Mouse (Mus musculus): ENCODE data around the gene Ncoa5. TPM values are rescaled to one million over a fixed set of nuclear protein-coding genes. Genes with fewer than 3 reads are reported as not detected.

Ncoa5 gene
- 81.2 and 85.2 TPM in 2 replicates for polyA plus RNA-seq (2014; fragmentation: Nextera tagmentation; extraction: Ambion mirVana)

- Histone ChIP-seq H3K27ac (replicated peaks; ENCODE audit: low read depth, low read length) (peak within 1 kb of the TSS; percentile 56), H3K9ac (ENCODE audit: low read length) (peak within 1 kb of the TSS; percentile 98), H3K9me3 (ENCODE audit: control insufficient read depth, low read length) (no peaks in the 10 kb centered on the region), H3K4me3 (ENCODE audit: low read depth, low read length) (peak within 1 kb of the TSS; percentile 91), H3K36me3 (ENCODE audit: control insufficient read depth, insufficient read depth, low read length) (no peaks in the 10 kb centered on the region), H3K4me2 (ENCODE audit: low read depth, severe bottlenecking) (peak within 1 kb of the TSS; percentile 77), H3K27me3 (ENCODE audit: control insufficient read depth, insufficient read depth, low read length) (no peaks in the 10 kb centered on the region), H3K4me1 (ENCODE audit: control insufficient read depth, insufficient read depth, low read length) (peaks cover 12% of the 10 kb centered on the region)
- ATAC-seq (ENCODE audit: insufficient number of reproducible peaks, low FRiP score, low TSS enrichment, low read depth) (peak; percentile 98), DNase-seq (ENCODE audit: low spot score) (peak; percentile 99)
- WGBS, result under 1% methylated on average over 108 of the region's 111 CpGs
Observed at GRCm38 (mm10) chr2:165034131-165035057, at the start of gene Ncoa5. Gene Ncoa5, minus strand, starts transcription at chr2:165034867.

DNA sequence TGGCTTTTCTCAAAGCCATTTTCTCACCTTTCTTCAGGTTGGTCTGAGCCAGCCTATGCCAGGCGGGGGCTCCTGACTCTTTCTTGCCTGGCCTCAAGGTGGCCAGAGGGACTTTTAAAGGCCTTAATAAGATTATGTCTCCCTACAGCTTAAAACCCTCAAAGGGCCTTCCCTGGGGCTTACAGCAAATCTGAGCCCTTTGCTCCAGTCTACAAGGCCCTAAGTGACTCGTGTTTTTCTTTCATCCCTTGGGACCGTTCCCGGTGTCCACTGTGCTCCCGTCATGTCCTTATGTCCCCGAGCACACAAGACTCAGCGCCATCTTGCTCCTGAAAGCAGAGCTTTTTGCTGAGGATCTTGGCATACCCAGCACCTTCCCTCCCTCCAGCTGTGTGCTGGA lies 46.6 kb upstream of the Ncoa5 start:
- H3K4me3 ChIP-seq (ENCODE audit: low read depth, low read length), result no peak overlapping the region
- no peaks in the 10 kb centered on the region for H3K36me3 ChIP-seq (ENCODE audit: control insufficient read depth, insufficient read depth, low read length)
- no peak overlapping the region for H3K27ac ChIP-seq (replicated peaks; ENCODE audit: low read depth, low read length)
- no peaks in the 10 kb centered on the region for H3K9me3 ChIP-seq (ENCODE audit: control insufficient read depth, low read length)
- no peak overlapping the region for H3K9ac ChIP-seq (ENCODE audit: low read length)
- WGBS, result 25% methylated on average over 7 of the region's 7 CpGs
- H3K4me2 ChIP-seq (ENCODE audit: low read depth, severe bottlenecking), result no peak overlapping the region
- H3K27me3 ChIP-seq (ENCODE audit: control insufficient read depth, insufficient read depth, low read length), result peaks cover 50% of the 10 kb centered on the region
- peaks cover 5% of the 10 kb centered on the region for H3K4me1 ChIP-seq (ENCODE audit: control insufficient read depth, insufficient read depth, low read length)
- DNase-seq (ENCODE audit: low spot score) (no peak), ATAC-seq (ENCODE audit: insufficient number of reproducible peaks, low FRiP score, low TSS enrichment, low read depth) (no peak)

DNA sequence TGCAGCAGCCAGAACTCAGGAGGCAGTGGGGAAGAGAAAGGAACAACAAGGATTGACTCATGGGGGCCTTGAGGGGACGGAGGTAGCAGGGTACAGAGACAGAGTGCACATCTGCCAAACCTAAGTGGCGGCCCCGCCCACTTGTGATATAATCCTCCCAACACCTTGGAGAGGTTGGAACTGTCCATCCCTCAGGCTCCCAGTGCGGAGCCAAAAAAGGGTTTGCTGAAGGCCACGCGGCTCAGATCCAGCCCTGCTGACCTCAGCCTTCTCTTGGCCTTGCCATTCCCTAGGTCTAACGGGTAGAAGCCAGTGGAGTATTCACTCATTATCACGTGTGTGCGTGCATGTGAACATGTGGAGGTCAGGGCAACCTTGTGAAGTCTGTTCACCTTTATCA lies 46.0 kb upstream of the Ncoa5 start:
- Histone ChIP-seq H3K9ac (ENCODE audit: low read length) (no peak overlapping the region), H3K27ac (replicated peaks; ENCODE audit: low read depth, low read length) (no peak overlapping the region), H3K4me2 (ENCODE audit: low read depth, severe bottlenecking) (no peak overlapping the region), H3K9me3 (ENCODE audit: control insufficient read depth, low read length) (no peaks in the 10 kb centered on the region), H3K36me3 (ENCODE audit: control insufficient read depth, insufficient read depth, low read length) (no peaks in the 10 kb centered on the region), H3K4me1 (ENCODE audit: control insufficient read depth, insufficient read depth, low read length) (peaks cover 5% of the 10 kb centered on the region), H3K4me3 (ENCODE audit: low read depth, low read length) (no peak overlapping the region), H3K27me3 (ENCODE audit: control insufficient read depth, insufficient read depth, low read length) (peaks cover 55% of the 10 kb centered on the region)
- ATAC-seq (ENCODE audit: insufficient number of reproducible peaks, low FRiP score, low TSS enrichment, low read depth) (no peak), DNase-seq (ENCODE audit: low spot score) (no peak)
- 21% methylated on average over 9 of the region's 9 CpGs for WGBS

DNA sequence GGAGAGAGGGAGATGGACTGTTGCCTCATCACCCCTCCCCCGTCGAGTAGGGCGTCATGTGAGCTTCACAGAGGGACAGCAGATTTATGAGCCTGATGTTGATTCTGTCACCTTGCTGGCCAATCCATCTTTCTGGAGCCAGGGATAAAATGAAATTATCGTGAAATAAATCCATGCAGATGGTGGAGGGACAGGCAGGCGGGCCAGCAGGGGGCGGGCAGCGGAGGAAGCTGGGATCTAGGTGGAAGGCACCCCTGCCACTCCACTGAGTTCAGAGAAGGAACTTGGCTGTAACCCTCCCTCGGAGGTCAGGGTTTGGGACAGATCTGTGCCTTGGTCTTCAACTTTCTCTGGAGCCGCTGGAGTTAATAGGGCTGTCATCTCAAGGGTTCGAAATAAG lies 43.9 kb upstream of the Ncoa5 start:
- Histone ChIP-seq H3K4me2 (ENCODE audit: low read depth, severe bottlenecking) (no peak overlapping the region), H3K27me3 (ENCODE audit: control insufficient read depth, insufficient read depth, low read length) (peaks cover 63% of the 10 kb centered on the region), H3K9ac (ENCODE audit: low read length) (no peak overlapping the region), H3K36me3 (ENCODE audit: control insufficient read depth, insufficient read depth, low read length) (no peaks in the 10 kb centered on the region), H3K4me1 (ENCODE audit: control insufficient read depth, insufficient read depth, low read length) (peaks cover 5% of the 10 kb centered on the region), H3K27ac (replicated peaks; ENCODE audit: low read depth, low read length) (no peak overlapping the region), H3K4me3 (ENCODE audit: low read depth, low read length) (no peak overlapping the region), H3K9me3 (ENCODE audit: control insufficient read depth, low read length) (no peaks in the 10 kb centered on the region)
- DNase-seq (ENCODE audit: low spot score) (peak; percentile 50), ATAC-seq (ENCODE audit: insufficient number of reproducible peaks, low FRiP score, low TSS enrichment, low read depth) (no peak)
- WGBS, result 22% methylated on average over 10 of the region's 10 CpGs

DNA sequence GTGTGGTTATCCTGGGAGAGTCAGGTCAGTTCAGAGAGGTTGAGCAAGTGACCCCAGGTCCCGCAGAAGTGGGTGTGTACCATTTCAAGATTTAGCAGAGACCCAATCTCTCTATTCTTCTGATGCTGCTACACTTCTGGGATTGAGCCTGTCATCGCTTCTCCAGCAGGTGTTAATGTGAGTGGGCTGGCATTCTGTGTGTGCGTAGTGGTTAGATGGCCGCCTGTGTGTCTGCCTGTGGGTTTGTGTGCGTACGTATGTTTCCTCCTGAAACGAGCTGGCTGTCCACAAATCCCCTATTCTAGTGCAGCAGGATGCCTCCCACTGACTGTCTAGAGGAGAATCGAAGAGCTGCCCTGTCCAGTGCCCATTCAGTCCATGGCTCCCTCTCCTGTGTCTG lies 43.4 kb upstream of the Ncoa5 start:
- ATAC-seq (ENCODE audit: insufficient number of reproducible peaks, low FRiP score, low TSS enrichment, low read depth), result no peak
- Histone ChIP-seq H3K9ac (ENCODE audit: low read length) (no peak overlapping the region), H3K27me3 (ENCODE audit: control insufficient read depth, insufficient read depth, low read length) (peaks cover 66% of the 10 kb centered on the region), H3K36me3 (ENCODE audit: control insufficient read depth, insufficient read depth, low read length) (no peaks in the 10 kb centered on the region), H3K4me2 (ENCODE audit: low read depth, severe bottlenecking) (no peak overlapping the region), H3K27ac (replicated peaks; ENCODE audit: low read depth, low read length) (no peak overlapping the region), H3K9me3 (ENCODE audit: control insufficient read depth, low read length) (no peaks in the 10 kb centered on the region), H3K4me3 (ENCODE audit: low read depth, low read length) (no peak overlapping the region), H3K4me1 (ENCODE audit: control insufficient read depth, insufficient read depth, low read length) (peaks cover 5% of the 10 kb centered on the region)
- no peak for DNase-seq (ENCODE audit: low spot score)
- 69% methylated on average over 8 of the region's 8 CpGs for WGBS

DNA sequence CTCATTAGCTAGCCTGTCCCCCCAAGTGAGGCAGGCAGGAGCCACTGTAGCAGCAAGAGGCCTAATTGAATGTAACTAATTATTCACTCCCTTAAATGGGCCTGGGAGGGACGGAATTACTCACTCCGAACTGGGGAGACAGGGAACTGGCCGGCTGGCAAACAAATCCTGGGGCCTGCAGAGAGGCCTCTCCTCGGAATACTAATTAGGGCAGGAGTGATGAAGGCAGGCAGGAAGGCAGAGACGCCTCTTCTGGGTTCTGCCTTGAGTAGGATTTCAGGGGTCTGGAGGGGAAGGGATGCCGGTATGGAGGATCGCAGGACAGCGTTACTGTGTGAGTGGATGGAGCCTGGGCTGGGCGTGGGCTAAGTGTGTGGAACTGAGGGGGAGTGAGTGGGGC lies 42.4 kb upstream of the Ncoa5 start:
- WGBS, result 3% methylated on average over 9 of the region's 9 CpGs
- ATAC-seq (ENCODE audit: insufficient number of reproducible peaks, low FRiP score, low TSS enrichment, low read depth), result no peak
- Histone ChIP-seq H3K4me1 (ENCODE audit: control insufficient read depth, insufficient read depth, low read length) (peaks cover 5% of the 10 kb centered on the region), H3K9me3 (ENCODE audit: control insufficient read depth, low read length) (no peaks in the 10 kb centered on the region), H3K4me3 (ENCODE audit: low read depth, low read length) (no peak overlapping the region), H3K9ac (ENCODE audit: low read length) (no peak overlapping the region; the same call in 1 of the 2 replicates), H3K4me2 (ENCODE audit: low read depth, severe bottlenecking) (no peak overlapping the region), H3K27ac (replicated peaks; ENCODE audit: low read depth, low read length) (no peak overlapping the region), H3K27me3 (ENCODE audit: control insufficient read depth, insufficient read depth, low read length) (peaks cover 66% of the 10 kb centered on the region), H3K36me3 (ENCODE audit: control insufficient read depth, insufficient read depth, low read length) (no peaks in the 10 kb centered on the region)
- DNase-seq (ENCODE audit: low spot score), result no peak

GRCm38 (mm10) chr2:165074937-165075336 lies 40.3 kb upstream of the Ncoa5 start:
- no peaks in the 10 kb centered on the region for H3K9me3 ChIP-seq (ENCODE audit: control insufficient read depth, low read length)
- no peak for ATAC-seq (ENCODE audit: insufficient number of reproducible peaks, low FRiP score, low TSS enrichment, low read depth)
- H3K36me3 ChIP-seq (ENCODE audit: control insufficient read depth, insufficient read depth, low read length), result no peaks in the 10 kb centered on the region

GRCm38 (mm10) chr2:165074081-165074884 lies 39.6 kb upstream of the Ncoa5 start:
- 51% methylated on average over 11 of the region's 11 CpGs for WGBS
- Histone ChIP-seq H3K27ac (replicated peaks; ENCODE audit: low read depth, low read length) (no peak overlapping the region), H3K27me3 (ENCODE audit: control insufficient read depth, insufficient read depth, low read length) (peaks cover 46% of the 10 kb centered on the region), H3K9ac (ENCODE audit: low read length) (no peak overlapping the region), H3K36me3 (ENCODE audit: control insufficient read depth, insufficient read depth, low read length) (no peaks in the 10 kb centered on the region), H3K4me2 (ENCODE audit: low read depth, severe bottlenecking) (no peak overlapping the region), H3K4me3 (ENCODE audit: low read depth, low read length) (no peak overlapping the region), H3K9me3 (ENCODE audit: control insufficient read depth, low read length) (no peaks in the 10 kb centered on the region), H3K4me1 (ENCODE audit: control insufficient read depth, insufficient read depth, low read length) (peaks cover 9% of the 10 kb centered on the region)
- ATAC-seq (ENCODE audit: insufficient number of reproducible peaks, low FRiP score, low TSS enrichment, low read depth) (no peak), DNase-seq (ENCODE audit: low spot score) (no peak)

More at GRCm38 (mm10) chr2:165074937-165075336, 40.3 kb upstream of the Ncoa5 start:
- peak; percentile 89 for DNase-seq (ENCODE audit: low spot score)
- peaks cover 50% of the 10 kb centered on the region for H3K27me3 ChIP-seq (ENCODE audit: control insufficient read depth, insufficient read depth, low read length)
- H3K4me1 ChIP-seq (ENCODE audit: control insufficient read depth, insufficient read depth, low read length), result peaks cover 8% of the 10 kb centered on the region
- H3K27ac ChIP-seq (replicated peaks; ENCODE audit: low read depth, low read length), result no peak overlapping the region
- no peak overlapping the region for H3K4me2 ChIP-seq (ENCODE audit: low read depth, severe bottlenecking)
- H3K4me3 ChIP-seq (ENCODE audit: low read depth, low read length), result no peak overlapping the region
- H3K9ac ChIP-seq (ENCODE audit: low read length), result no peak overlapping the region
- WGBS, result 38% methylated on average over 2 of the region's 2 CpGs

Measured in limb, embryonic 11.5 days (tissue).